Mouse (Mus musculus) midbrain, embryonic 15.5 days (tissue): ENCODE results near the gene Olfr15. TPM values are rescaled to one million over a fixed set of nuclear protein-coding genes. Genes with fewer than 3 reads are reported as not detected.
A peak's percentile ranks its signal among the peaks of the same experiment; 100 is the strongest.
"Not testable (repeated sequence)": the region's sequence is repeated elsewhere in the genome, so short reads cannot be mapped to it uniquely, and the experiment has no call there.

Experiments used
- ATAC-seq: fragments of 200-750 bp; cut with Nextera tagmentation; replicated peaks from 2 replicates; pipeline ENCODE4 v1.8.0; 2017; ENCODE audit warnings: moderate TSS enrichment
- H3K27ac ChIP-seq: fragments of 300-500 bp; sonication (generic); 2 replicates; pipeline ENCODE4 v1.5.1; 2015; ENCODE audit warnings: mild to moderate bottlenecking, inconsistent platforms
- H3K27me3 ChIP-seq: fragments of 300-500 bp; sonication (generic); replicated peaks from 2 replicates; pipeline ENCODE4 v1.6.1; 2015; ENCODE audit warnings: inconsistent platforms
- H3K36me3 ChIP-seq: fragments of 300-500 bp; sonication (generic); replicated peaks from 2 replicates; pipeline ENCODE4 v1.6.1; 2015; ENCODE audit warnings: inconsistent platforms
- H3K4me1 ChIP-seq: fragments of 300-500 bp; sonication (generic); 2 replicates; pipeline ENCODE4 v1.6.1; 2015; ENCODE audit warnings: inconsistent platforms
- H3K4me2 ChIP-seq: fragments of 300-500 bp; sonication (generic); 2 replicates; pipeline ENCODE4 v1.6.1; 2015; ENCODE audit warnings: inconsistent platforms, mild to moderate bottlenecking, moderate library complexity
- H3K4me3 ChIP-seq: fragments of 300-500 bp; sonication (generic); 2 replicates; pipeline ENCODE4 v1.5.1; 2015; ENCODE audit warnings: mild to moderate bottlenecking, inconsistent platforms
- H3K9ac ChIP-seq: fragments of 300-500 bp; sonication (generic); 2 replicates; pipeline ENCODE4 v1.6.1; 2015; ENCODE audit warnings: mild to moderate bottlenecking, inconsistent platforms
- H3K9me3 ChIP-seq: fragments of 300-500 bp; sonication (generic); 2 replicates; pipeline ENCODE4 v1.6.1; 2016; ENCODE audit warnings: inconsistent platforms
- WGBS: fragments of 180-500 bp; shearing (Covaris S2); methylation state at CpG from one replicate; pipeline ENCODE4 v1.1.7; 2015; ENCODE audit warnings: mixed read lengths; 5-methylcytosine and 5-hydroxymethylcytosine counted together
- polyA plus RNA-seq: library from polyadenylated mRNA; unstranded; fragments of >200 nt; fragmentation: Nextera tagmentation; extraction: Ambion mirVana; gene quantifications from 2 replicates; pipeline ENCODE4 v1.2.1, GENCODE M21; 2015

Gene Olfr15
- polyA plus RNA-seq, 1 experiment from 2014 or later = not detected

GRCm38 (mm10) chr16:3847871-3848270 lies 17.2 kb downstream of the Olfr15 start:
- Histone ChIP-seq H3K4me1 (peaks cover 14% of the 10 kb centered on the region), H3K4me3 (peak overlapping the region; percentile 85), H3K36me3 (no peaks in the 10 kb centered on the region), H3K27ac (no peak overlapping the region), H3K9ac (peak overlapping the region; percentile 75; the same call in 1 of the 2 replicates), H3K9me3 (no peaks in the 10 kb centered on the region), H3K27me3 (no peaks in the 10 kb centered on the region), H3K4me2 (peak overlapping the region; percentile 66)
- 64% methylated on average over 4 of the region's 4 CpGs for WGBS
- ATAC-seq = no peak

- no peaks in the 10 kb centered on the region for H3K27me3 ChIP-seq
- WGBS = 68% methylated on average over 3 of the region's 3 CpGs
- no peak overlapping the region for H3K9ac ChIP-seq
- no peaks in the 10 kb centered on the region for H3K36me3 ChIP-seq
- no peak for ATAC-seq
- no peak overlapping the region for H3K4me2 ChIP-seq
- no peak overlapping the region for H3K4me3 ChIP-seq
- H3K27ac ChIP-seq = no peak overlapping the region
- peaks cover 14% of the 10 kb centered on the region for H3K4me1 ChIP-seq
- no peaks in the 10 kb centered on the region for H3K9me3 ChIP-seq
Observed at GRCm38 (mm10) chr16:3848416-3848815, 17.7 kb downstream of the Olfr15 start.

- not testable (repeated sequence) for H3K36me3 ChIP-seq, ATAC-seq, H3K27me3 ChIP-seq, H3K9ac ChIP-seq, H3K27ac ChIP-seq, H3K9me3 ChIP-seq, H3K4me3 ChIP-seq, H3K4me2 ChIP-seq
- 88% methylated on average over 13 of the region's 13 CpGs for WGBS
- H3K4me1 ChIP-seq = peaks cover 14% of the 10 kb centered on the region
Observed at GRCm38 (mm10) chr16:3851301-3851700, 20.6 kb downstream of the Olfr15 start.

DNA sequence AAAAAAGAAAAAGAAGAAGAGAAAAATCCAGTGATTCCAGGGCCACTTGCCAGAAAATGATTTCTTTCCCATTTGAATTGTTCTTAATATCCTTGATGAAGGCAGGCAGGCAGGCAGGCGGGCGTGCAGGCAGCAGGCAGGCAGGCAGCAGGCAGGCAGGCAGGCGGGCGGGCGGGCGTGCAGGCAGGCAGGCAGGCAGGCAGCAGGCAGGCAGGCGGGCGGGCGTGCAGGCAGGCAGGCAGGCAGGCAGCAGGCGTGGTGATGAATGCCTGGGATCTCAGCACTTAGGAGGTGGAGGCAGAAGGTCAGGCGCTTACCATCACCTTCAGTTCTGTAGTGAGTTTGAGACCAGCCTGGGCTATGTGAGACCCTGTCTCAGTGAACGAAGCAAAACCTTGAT lies 21.9 kb downstream of the Olfr15 start:
- H3K4me2 ChIP-seq = no peak overlapping the region
- ATAC-seq = no peak
- peaks cover 12% of the 10 kb centered on the region for H3K4me1 ChIP-seq
- H3K9ac ChIP-seq = no peak overlapping the region
- no peak overlapping the region for H3K27ac ChIP-seq
- no peaks in the 10 kb centered on the region for H3K27me3 ChIP-seq
- no peaks in the 10 kb centered on the region for H3K9me3 ChIP-seq
- no peak overlapping the region for H3K4me3 ChIP-seq
- 40% methylated on average over 12 of the region's 12 CpGs for WGBS
- no peaks in the 10 kb centered on the region for H3K36me3 ChIP-seq

DNA sequence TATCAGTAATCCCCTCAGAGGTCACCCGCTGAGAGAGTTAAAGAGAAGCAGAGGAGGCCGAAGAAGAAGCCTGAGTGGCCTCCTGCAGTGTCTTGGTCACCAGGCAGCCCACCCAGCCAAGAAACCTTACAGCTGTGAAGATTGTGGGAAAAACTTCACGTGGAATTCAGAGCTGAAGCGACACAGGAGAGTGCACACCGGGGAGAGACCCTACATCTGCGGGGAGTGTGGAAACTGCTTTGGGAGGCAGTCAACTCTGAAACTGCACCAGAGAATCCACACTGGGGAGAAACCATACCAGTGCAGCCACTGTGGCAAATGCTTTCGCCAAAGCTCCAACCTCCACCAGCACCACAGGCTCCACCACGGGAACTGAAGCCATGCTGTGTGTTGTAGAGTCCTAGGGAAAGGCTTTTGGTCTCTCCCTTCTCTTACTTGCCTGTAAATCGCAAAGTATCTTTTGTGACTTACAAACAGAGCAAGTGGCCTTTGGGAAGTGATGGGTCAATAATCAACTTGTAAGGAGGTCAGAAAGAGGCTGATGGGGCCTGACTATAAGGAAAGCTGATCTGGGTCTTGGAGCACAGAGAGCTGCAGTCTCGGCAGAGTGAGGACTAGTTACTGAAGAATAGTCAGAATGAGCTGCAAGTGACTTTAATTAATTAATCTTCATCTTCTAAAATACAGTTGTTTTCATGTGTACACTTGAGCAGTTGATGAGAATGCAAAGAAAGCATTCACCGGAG lies 23.9 kb downstream of the Olfr15 start:
- Histone ChIP-seq H3K4me2 (no peak overlapping the region), H3K27ac (no peak overlapping the region), H3K4me1 (no peaks in the 10 kb centered on the region), H3K9me3 (no peaks in the 10 kb centered on the region), H3K27me3 (no peaks in the 10 kb centered on the region), H3K4me3 (no peak overlapping the region), H3K9ac (no peak overlapping the region), H3K36me3 (no peaks in the 10 kb centered on the region)
- no peak for ATAC-seq
- 42% methylated on average over 11 of the region's 11 CpGs for WGBS

GRCm38 (mm10) chr16:3855776-3856175 lies 25.1 kb downstream of the Olfr15 start:
- Histone ChIP-seq H3K4me2 (no peak overlapping the region), H3K27me3 (no peaks in the 10 kb centered on the region), H3K9me3 (no peaks in the 10 kb centered on the region), H3K9ac (no peak overlapping the region), H3K27ac (no peak overlapping the region), H3K4me1 (no peaks in the 10 kb centered on the region), H3K4me3 (no peak overlapping the region), H3K36me3 (peaks cover 4% of the 10 kb centered on the region)
- no peak for ATAC-seq
- WGBS = 84% methylated on average over 1 of the region's 1 CpGs

DNA sequence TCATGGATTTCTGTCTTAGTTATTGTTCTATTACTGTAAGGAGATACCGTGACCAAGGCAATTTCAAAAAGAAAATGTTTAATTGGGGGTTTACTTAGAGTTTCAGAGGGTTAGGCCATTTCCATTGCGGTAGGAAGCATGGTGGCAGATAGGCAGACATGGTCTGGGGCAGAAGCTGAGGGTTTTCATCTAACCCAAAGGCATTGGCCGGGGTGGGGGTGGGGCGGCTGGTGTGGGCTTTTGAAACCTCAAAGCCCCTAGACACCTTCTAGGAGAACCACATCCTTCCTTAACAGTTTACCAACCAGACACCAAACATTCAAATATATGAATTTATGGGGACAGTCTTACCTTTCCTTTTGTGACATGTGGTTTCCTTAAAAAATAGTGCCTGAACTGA lies 28.6 kb downstream of the Olfr15 start:
- 92% methylated on average over 4 of the region's 4 CpGs for WGBS
- Histone ChIP-seq H3K27me3 (no peaks in the 10 kb centered on the region), H3K4me1 (no peaks in the 10 kb centered on the region), H3K36me3 (peaks cover 8% of the 10 kb centered on the region), H3K9ac (no peak overlapping the region), H3K4me3 (no peak overlapping the region), H3K4me2 (no peak overlapping the region), H3K27ac (no peak overlapping the region), H3K9me3 (no peaks in the 10 kb centered on the region)
- no peak for ATAC-seq

DNA sequence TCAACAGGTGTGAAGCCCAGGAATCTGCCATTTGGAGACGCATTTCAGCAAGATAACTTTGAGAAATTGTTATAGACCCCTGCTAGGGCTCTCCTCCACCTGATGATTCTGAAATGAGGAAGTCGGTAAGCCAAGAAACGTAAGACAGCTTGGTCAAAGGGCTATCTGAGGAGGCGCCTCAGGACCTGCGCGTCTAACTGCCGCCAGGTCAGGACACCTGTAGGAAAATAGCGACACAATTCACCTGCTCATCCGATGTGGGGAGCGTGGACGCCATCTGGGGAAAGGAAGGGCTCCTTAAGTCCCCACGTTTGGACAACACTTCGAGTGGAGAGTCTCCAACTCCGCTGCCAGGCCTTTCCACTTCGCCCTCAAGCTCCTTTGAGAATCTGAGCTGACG lies 41.1 kb downstream of the Olfr15 start:
- under 1% methylated on average over 16 of the region's 16 CpGs for WGBS
- no peak for ATAC-seq

GRCm38 (mm10) chr16:3872216-3873047 lies 41.8 kb downstream of the Olfr15 start, which contains the start of gene Naa60:
TSS of gene Naa60 (plus strand) at chr16:3872375.
- Histone ChIP-seq H3K36me3 (peaks cover 3% of the 10 kb centered on the region; the same call in 1 of the 2 replicates), H3K9me3 (no peaks in the 10 kb centered on the region), H3K27me3 (no peaks in the 10 kb centered on the region), H3K4me3 (peak within 1 kb of the TSS; percentile 44), H3K9ac (peak within 1 kb of the TSS; percentile 47), H3K27ac (peak within 1 kb of the TSS; percentile 65), H3K4me2 (peak within 1 kb of the TSS; percentile 87), H3K4me1 (peaks cover 20% of the 10 kb centered on the region)
- WGBS = 4% methylated on average over 47 of the region's 47 CpGs
- ATAC-seq = peak; percentile 97

More for the DNA sequence above, 41.1 kb downstream of the Olfr15 start:
- H3K36me3 ChIP-seq = 0 out of 2 replicates have a peak, but pooled peaks cover 3% of the 10 kb centered on the region
- peak overlapping the region; percentile 44 for H3K4me3 ChIP-seq
- H3K9ac ChIP-seq = peak overlapping the region; percentile 47
- H3K4me1 ChIP-seq = peaks cover 20% of the 10 kb centered on the region
- peak overlapping the region; percentile 49 for H3K27ac ChIP-seq
- H3K9me3 ChIP-seq = no peaks in the 10 kb centered on the region
- no peaks in the 10 kb centered on the region for H3K27me3 ChIP-seq
- peak overlapping the region; percentile 87 for H3K4me2 ChIP-seq

GRCm38 (mm10) chr16:3876346-3876745 lies 45.7 kb downstream of the Olfr15 start:
- Histone ChIP-seq H3K27me3 (no peaks in the 10 kb centered on the region), H3K36me3 (peaks cover 3% of the 10 kb centered on the region; the same call in 1 of the 2 replicates), H3K9ac (no peak overlapping the region), H3K9me3 (no peaks in the 10 kb centered on the region), H3K27ac (no peak overlapping the region), H3K4me3 (no peak overlapping the region), H3K4me2 (no peak overlapping the region), H3K4me1 (peaks cover 13% of the 10 kb centered on the region)
- no peak for ATAC-seq
- WGBS = 98% methylated on average over 4 of the region's 4 CpGs

- H3K27me3 ChIP-seq = no peaks in the 10 kb centered on the region
- peak within 1 kb of the TSS; percentile 87 for H3K4me3 ChIP-seq
- peak within 1 kb of the TSS; percentile 85 for H3K9ac ChIP-seq
- ATAC-seq = peak; percentile 98
- peak within 1 kb of the TSS; percentile 93 for H3K27ac ChIP-seq
- peaks cover 32% of the 10 kb centered on the region for H3K4me1 ChIP-seq
- under 1% methylated on average over 88 of the region's 88 CpGs for WGBS
- no peaks in the 10 kb centered on the region for H3K36me3 ChIP-seq
- no peaks in the 10 kb centered on the region for H3K9me3 ChIP-seq
- peak within 1 kb of the TSS; percentile 69 for H3K4me2 ChIP-seq
Observed at GRCm38 (mm10) chr16:3884201-3885064, 53.8 kb downstream of the Olfr15 start, which contains the start of the genes Zfp597 and Gm20695. TSS of gene Zfp597 (minus strand) at chr16:3884561. TSS of gene Gm20695 (plus strand) at chr16:3884648.
